Mouse (Mus musculus): ENCODE results near the gene Colgalt1. TPM values are rescaled to one million over a fixed set of nuclear protein-coding genes. Genes with fewer than 3 reads are reported as not detected.

The Colgalt1 gene
- polyA plus RNA-seq, 1 experiment from 2014 or later, result 22.5 TPM

Small RNA genes within 50 kb of the gene (microRNA-seq; reads per million reads assigned to microRNA genes)
- not detected for gene Mir6769b

Other genes with a start within 250 kb of the Colgalt1 start
- 40.7 and 41.2 TPM in 2 replicates for gene Use1, start 244.2 kb upstream of the Colgalt1 start, polyA plus RNA-seq (2015; fragmentation: Nextera tagmentation; extraction: Ambion mirVana)
- 3.9 and 4.7 TPM in 2 replicates for gene Ocel1, start 239.7 kb upstream of the Colgalt1 start, polyA plus RNA-seq (2015; fragmentation: Nextera tagmentation; extraction: Ambion mirVana)
- gene Nr2f6, start 229.0 kb upstream of the Colgalt1 start, polyA plus RNA-seq (2015; fragmentation: Nextera tagmentation; extraction: Ambion mirVana), result 13.9 and 17.2 TPM in 2 replicates
- 4.2 and 4.3 TPM in 2 replicates for gene Ushbp1, start 215.2 kb upstream of the Colgalt1 start, polyA plus RNA-seq (2015; fragmentation: Nextera tagmentation; extraction: Ambion mirVana)
- 46.6 and 48.2 TPM in 2 replicates for gene Babam1, start 214.1 kb upstream of the Colgalt1 start, polyA plus RNA-seq (2015; fragmentation: Nextera tagmentation; extraction: Ambion mirVana)
- 39.8 and 48.1 TPM in 2 replicates for gene Ankle1, start 205.0 kb upstream of the Colgalt1 start, polyA plus RNA-seq (2015; fragmentation: Nextera tagmentation; extraction: Ambion mirVana)
- 5.0 and 5.7 TPM in 2 replicates for gene Abhd8, start 147.3 kb upstream of the Colgalt1 start, polyA plus RNA-seq (2015; fragmentation: Nextera tagmentation; extraction: Ambion mirVana)
- 87.3 and 88.6 TPM in 2 replicates for gene Mrpl34, start 146.0 kb upstream of the Colgalt1 start, polyA plus RNA-seq (2015; fragmentation: Nextera tagmentation; extraction: Ambion mirVana)
- 32.1 and 32.8 TPM in 2 replicates for gene Dda1, start 141.8 kb upstream of the Colgalt1 start, polyA plus RNA-seq (2015; fragmentation: Nextera tagmentation; extraction: Ambion mirVana)
- 0.07 and 0.14 TPM in 2 replicates for gene Ano8, start 125.0 kb upstream of the Colgalt1 start, polyA plus RNA-seq (2015; fragmentation: Nextera tagmentation; extraction: Ambion mirVana)
- gene Gtpbp3, start 122.9 kb upstream of the Colgalt1 start, polyA plus RNA-seq (2015; fragmentation: Nextera tagmentation; extraction: Ambion mirVana), result 5.3 and 5.4 TPM in 2 replicates
- gene Plvap, start 99.2 kb upstream of the Colgalt1 start, polyA plus RNA-seq (2015; fragmentation: Nextera tagmentation; extraction: Ambion mirVana), result 18.2 and 20.3 TPM in 2 replicates
- 0.19 and 0.20 TPM in 2 replicates for gene Ccdc194, start 85.3 kb upstream of the Colgalt1 start, polyA plus RNA-seq (2015; fragmentation: Nextera tagmentation; extraction: Ambion mirVana)
- gene Bst2, start 73.5 kb upstream of the Colgalt1 start, polyA plus RNA-seq (2015; fragmentation: Nextera tagmentation; extraction: Ambion mirVana), result 24.5 and 27.0 TPM in 2 replicates
- 30.2 and 32.5 TPM in 2 replicates for gene Mvb12a, start 68.1 kb upstream of the Colgalt1 start, polyA plus RNA-seq (2015; fragmentation: Nextera tagmentation; extraction: Ambion mirVana)
- gene Tmem221, start 52.1 kb upstream of the Colgalt1 start, polyA plus RNA-seq (2015; fragmentation: Nextera tagmentation; extraction: Ambion mirVana), result 0.55 and 0.67 TPM in 2 replicates
- gene Nxnl1, start 44.4 kb upstream of the Colgalt1 start, polyA plus RNA-seq (2015; fragmentation: Nextera tagmentation; extraction: Ambion mirVana), result 0.05 TPM in 1 of 2 replicates, not detected in the other
- 2.8 and 3.2 TPM in 2 replicates for gene Slc27a1, start 42.1 kb upstream of the Colgalt1 start, polyA plus RNA-seq (2015; fragmentation: Nextera tagmentation; extraction: Ambion mirVana)
- gene Pgls, start 18.8 kb upstream of the Colgalt1 start, polyA plus RNA-seq (2015; fragmentation: Nextera tagmentation; extraction: Ambion mirVana), result 81.3 and 93.9 TPM in 2 replicates
- 1.6 and 2.1 TPM in 2 replicates for gene Fam129c, start 13.3 kb upstream of the Colgalt1 start, polyA plus RNA-seq (2015; fragmentation: Nextera tagmentation; extraction: Ambion mirVana)
- 0.15 and 0.20 TPM in 2 replicates for gene Unc13a, start 60.8 kb downstream of the Colgalt1 start, polyA plus RNA-seq (2015; fragmentation: Nextera tagmentation; extraction: Ambion mirVana)
- gene Jak3, start 65.3 kb downstream of the Colgalt1 start, polyA plus RNA-seq (2015; fragmentation: Nextera tagmentation; extraction: Ambion mirVana), result 5.7 and 6.3 TPM in 2 replicates
- 1.6 and 2.2 TPM in 2 replicates for gene Insl3, start 78.2 kb downstream of the Colgalt1 start, polyA plus RNA-seq (2015; fragmentation: Nextera tagmentation; extraction: Ambion mirVana)
- 4.9 and 5.5 TPM in 2 replicates for gene B3gnt3, start 90.8 kb downstream of the Colgalt1 start, polyA plus RNA-seq (2015; fragmentation: Nextera tagmentation; extraction: Ambion mirVana)
- gene Fcho1, start 114.7 kb downstream of the Colgalt1 start, polyA plus RNA-seq (2015; fragmentation: Nextera tagmentation; extraction: Ambion mirVana), result 21.1 and 24.5 TPM in 2 replicates

Data from liver, embryonic 16.5 days (tissue).